18 mouse cellular contexts compared by ENCODE assay signal in the genomic region with DNA sequence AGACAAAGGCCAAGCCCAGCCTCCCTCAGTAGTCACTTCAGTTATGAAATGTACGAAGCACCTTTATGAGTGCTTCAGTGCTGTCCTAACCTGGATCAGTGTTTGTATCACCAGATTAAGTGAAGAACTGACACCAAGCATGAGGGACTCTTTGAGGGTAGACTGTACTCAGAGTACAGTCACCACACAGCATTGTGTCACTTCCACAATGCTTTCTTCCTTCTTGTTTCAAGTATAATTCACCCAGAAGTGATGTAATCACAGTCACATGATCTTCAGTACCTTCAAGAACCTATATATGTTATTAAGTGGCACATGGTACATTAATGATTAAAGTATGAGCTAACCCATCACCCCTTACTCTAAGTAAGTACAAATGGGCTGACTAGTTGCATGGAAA. TPM values are rescaled to one million over a fixed set of nuclear protein-coding genes. Genes with fewer than 3 reads are reported as not detected.
"Had no signal": no experiment of that assay in that cellular context is flagged by ENCODE, and none has a peak within 500 bp of the region (broad histone marks: within the 10 kb centered on the region; RNA-seq: fewer than 3 reads in every experiment).

No protein-coding gene starts in this region.

- ATAC-seq: liver, embryonic 12.5 days; liver, postnatal 0 days; lung, postnatal 0 days; midbrain, embryonic 13.5 days; midbrain, embryonic 15.5 days; midbrain, embryonic 16.5 days had no signal

- DNase-seq: left cerebral cortex, postnatal 4 days; liver; liver, embryonic 13.5 days; liver, postnatal 0 days; lung, adult 18-20 months; lung, adult 2 months; lung, embryonic 14.5 days; lung, postnatal 10 days; lung, postnatal 14 days; lung, postnatal 36 days; lung, postnatal 4 days; midbrain, embryonic 14.5 days had no signal

RNA-seq across cellular contexts. Expression of a gene that starts 24.3 kb away (rescaled TPM):
- total RNA-seq: monocyte, adult 5-6 weeks had no signal
